Mouse (Mus musculus): ENCODE measurements around the gene Cenpe. TPM values are rescaled to one million over a fixed set of nuclear protein-coding genes. Genes with fewer than 3 reads are reported as not detected.
A peak's percentile ranks its signal among the peaks of the same experiment; 100 is the strongest.

Gene Cenpe
- total RNA-seq, 2 experiments from 2014 or later, result 2.8 to 5.6 TPM

DNA sequence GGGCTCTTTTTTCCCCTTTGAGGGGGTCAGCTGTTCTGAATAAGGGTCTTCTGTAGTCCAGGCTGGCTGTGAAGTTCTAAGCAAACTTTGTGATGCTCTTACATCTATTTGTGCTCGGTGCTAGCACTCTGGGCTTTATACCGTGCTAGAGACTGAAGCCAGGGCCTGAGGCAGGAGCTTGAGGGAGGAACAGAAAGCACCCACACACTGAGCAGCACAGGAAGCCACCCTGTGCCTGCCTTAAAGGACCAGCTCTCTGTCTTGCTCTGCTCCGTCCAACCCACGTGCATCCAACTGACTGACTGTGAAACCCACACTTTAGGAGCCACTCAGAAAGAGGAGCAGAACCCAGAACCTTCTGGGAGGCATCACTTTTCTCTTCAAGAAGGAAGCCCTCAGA is 67.8 kb downstream of the Cenpe start:
- intact Hi-C loops (cut with DNase I), result loop anchor here (2.0 kb wide), 1 partner anchor 451 kb away; no protein-coding TSS in a partner anchor
- DNase-seq, result no peak

DNA sequence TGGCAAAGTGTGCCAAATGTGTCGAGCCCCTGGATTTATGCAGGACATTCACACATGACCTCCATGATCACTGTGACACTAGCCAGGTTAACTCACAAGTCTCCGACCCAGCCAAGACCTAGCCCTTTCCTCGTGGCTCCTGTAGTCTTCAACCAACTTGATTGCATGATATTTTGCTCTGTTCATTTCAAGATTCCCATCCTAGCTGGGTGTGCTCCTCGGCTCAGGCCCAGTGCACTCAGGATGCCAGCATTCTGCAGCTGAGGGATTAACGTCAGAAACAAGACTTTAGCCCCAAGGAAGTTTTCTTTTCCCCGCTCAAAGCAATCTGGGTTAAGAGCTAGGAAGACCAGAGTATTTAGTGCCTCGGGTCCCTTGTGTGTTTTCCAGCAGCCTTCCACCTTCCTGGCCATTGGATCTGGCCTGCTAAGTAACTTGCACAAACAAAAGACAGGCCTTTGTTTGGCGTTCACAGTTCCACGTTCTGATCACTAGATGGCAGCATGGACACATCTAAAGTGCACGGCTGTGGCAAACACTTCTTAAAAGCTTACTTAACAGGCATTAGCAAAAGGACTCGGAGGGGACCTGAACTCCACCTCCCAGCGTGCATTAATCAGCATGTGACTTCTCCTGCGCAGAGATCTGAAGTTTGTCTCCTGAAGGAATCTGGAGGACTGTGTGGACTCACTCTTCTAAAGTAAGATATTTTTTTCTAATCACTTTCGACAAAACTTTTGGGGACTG is 68.5 kb downstream of the Cenpe start, which contains the start of gene Bdh2:
Gene Bdh2, plus strand, starts transcription at position 553 of the 747 bp plus-strand sequence.
- DNase-seq, result peak; percentile 65 to 82
- intact Hi-C loops (cut with DNase I), result loop anchor here (2.0 kb wide), 1 partner anchor 450 kb away; no protein-coding TSS in a partner anchor

DNA sequence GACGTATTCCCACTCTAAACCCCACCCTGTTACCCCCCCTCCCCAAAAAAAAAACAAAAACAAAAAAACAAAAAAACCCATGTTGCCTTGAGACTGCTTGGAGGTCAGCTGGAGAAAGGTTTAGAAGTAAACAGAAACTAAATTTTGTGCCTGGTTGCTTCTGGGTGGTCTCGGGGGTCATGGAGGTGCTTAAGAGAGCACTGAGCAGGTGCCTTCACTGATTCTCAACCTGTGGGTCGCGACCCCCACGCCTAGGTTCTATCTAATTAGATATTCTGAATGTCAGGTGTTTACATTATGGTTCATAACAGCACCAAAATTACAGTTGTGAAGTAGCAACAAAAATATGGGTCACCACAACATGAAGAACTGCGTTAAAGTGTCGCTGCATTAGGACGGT is 69.4 kb downstream of the Cenpe start:
- intact Hi-C loops (cut with DNase I), result loop anchor here (2.0 kb wide), 1 partner anchor 449 kb away; no protein-coding TSS in a partner anchor
- DNase-seq, result no peak

DNA sequence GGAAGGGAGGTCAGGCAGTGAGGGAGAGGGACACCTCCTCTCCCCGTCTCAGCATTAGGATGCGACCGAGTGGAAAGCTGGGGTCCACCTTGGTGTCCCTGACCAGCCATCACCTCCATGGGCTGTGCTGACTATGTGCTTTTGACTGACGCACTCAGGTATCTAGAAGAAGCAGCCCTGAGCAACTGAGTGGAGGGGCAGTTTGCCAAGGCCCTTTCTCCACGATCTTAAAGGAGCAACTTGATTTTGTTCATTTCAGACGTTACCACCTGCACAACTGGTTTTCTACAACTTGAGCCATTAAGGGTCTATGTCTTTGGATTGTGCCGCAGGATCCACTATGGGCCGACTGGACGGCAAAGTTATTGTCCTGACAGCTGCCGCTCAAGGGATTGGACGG is 72.9 kb downstream of the Cenpe start:
- DNase-seq, result no peak
- intact Hi-C loops (cut with DNase I), result no loop called here

DNA sequence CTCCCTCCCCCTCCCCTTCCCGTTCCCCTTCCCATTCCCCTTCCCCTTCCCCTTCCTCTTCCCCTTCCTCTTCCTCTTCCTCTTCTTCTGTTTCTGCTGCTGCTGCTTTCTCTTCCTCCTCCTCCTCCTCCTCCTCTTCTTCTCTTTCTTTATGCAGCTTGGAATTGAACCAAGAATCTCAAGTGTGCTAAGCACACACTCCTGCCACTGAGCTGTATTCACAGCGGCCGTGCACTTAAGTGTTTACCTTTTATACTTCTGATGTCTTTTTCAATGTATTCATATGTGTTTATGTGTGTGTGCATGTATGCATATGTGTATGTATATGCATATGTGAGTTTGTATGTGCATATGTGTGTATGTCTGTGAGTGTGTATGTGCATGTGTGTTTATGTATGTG is 73.5 kb downstream of the Cenpe start:
- intact Hi-C loops (cut with DNase I), result no loop called here
- no peak for DNase-seq

DNA sequence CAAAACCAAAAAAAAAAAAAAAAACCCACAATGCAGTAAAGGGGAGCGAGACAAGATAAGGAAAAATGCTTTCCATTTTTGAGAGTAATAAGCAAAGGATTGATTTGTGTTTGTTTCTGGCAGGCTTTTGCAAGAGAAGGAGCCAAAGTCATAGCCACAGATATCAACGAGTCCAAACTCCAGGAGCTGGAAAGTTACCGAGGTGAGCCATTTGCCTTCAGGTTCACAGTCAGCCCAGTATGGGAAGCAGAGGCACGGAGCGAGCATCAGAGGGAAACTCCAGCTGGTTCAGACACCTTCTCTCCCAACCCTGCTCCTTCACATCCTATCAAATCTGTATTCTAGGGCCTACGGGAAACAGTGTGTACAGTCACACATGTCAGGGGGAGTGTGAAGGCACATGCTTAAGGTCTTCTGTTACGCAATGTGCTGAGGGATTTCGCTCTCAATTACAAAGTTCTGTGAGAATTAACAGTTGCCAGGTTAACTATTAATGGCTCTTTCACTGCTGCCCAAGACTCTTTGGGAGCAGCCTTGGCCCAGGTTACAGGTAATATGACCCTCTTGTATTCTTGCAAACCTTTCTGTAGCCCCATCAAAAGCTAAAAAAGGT is 75.9 kb downstream of the Cenpe start:
- intact Hi-C loops (cut with DNase I), result no loop called here
- no peak for DNase-seq

DNA sequence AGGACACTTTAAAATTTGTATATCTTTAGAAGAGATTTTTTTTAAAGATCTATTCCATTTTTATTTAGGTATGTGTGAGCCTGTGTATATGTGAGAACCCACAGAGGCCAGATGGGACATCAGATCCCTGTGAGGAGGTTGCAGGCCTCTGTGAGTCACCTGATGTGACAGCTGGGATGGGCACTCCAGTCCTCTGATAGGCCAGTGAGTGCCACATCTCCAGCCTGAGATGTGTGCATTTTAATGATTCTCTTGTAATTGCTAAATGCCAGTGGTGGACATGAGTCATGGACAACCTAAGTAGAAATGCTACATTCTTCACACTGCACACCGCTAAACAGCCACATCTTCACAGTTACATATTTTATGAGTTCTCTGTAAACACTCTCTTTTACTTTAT is 76.8 kb downstream of the Cenpe start:
- no peak for DNase-seq
- intact Hi-C loops (cut with DNase I), result no loop called here

DNA sequence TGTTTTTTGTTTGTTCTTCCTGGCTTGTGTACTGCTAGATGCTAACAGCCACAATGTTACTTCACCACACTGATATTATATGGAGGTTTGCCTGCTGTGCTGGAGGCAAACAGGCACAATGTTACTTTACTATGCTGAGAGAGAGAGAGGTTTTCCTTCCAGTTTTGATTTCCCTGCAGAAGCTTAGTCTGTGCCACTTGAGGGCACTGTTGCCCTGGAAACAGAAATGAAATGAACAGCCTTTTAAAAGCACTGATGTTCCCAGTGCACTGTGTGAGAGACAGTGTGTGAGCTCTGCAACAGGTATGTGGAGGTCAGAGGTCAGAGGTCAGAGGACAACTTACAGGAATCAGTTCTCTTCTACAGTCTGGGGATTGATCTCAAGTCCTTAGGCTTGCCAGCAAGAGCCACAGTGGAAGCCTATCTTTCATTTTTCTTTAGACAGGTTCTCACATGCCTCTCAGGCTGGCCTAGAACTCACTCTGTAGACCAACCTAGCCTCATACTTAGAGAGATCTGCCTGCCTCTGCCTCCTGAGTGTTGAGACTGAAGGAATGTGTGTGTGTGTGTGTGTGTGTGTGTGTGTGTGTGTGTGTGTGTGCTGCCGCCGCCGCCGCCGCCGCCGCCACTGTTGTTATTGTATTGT is 78.0 kb downstream of the Cenpe start:
- peak; percentile 50 to 70 for DNase-seq
- intact Hi-C loops (cut with DNase I), result loop anchor here (5.0 kb wide), 1 partner anchor 112 kb away; no protein-coding TSS in a partner anchor

DNA sequence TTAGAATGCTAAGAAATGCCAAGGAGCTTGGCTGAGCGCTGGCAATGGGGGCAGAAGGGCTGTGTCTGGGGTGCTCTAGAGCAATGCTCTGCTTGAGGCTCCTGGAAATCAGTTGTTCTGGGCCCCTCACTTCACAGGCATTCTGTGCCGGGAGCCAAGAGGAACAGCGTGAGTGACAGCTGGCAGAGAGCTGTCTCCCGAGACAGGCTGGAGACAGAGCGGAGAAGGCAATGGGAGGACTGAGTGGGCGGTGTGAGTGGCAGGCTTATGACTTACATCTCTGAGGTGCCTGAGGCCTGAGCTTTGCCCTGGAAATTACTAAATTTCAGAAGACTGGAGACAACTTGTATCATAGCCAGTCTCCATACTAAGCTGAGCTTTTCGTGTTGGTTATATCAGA is 81.4 kb downstream of the Cenpe start:
- intact Hi-C loops (cut with DNase I), result loop anchor here (5.0 kb wide), 1 partner anchor 109 kb away; no protein-coding TSS in a partner anchor
- peak; percentile 22 to 23 for DNase-seq

DNA sequence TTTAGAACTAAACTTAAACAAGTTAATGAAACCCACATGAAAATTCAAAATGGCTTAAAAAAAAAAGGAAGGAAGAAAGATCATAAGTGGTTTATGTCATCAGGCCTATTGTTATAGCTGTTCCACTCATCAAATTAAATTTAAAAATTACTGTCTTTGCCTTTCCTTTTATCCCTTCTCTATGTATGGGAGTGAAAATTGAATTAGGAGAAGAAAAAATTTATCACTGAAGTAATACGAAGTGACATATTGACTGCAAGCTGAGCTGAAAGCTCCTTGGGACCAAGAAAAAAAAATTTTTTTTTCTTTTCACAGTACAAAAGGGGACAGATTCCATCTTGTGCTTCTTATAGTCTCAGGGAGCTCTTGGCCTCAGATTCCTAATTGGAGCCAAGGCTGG is 83.2 kb downstream of the Cenpe start:
- intact Hi-C loops (cut with DNase I), result no loop called here
- no peak for DNase-seq

DNA sequence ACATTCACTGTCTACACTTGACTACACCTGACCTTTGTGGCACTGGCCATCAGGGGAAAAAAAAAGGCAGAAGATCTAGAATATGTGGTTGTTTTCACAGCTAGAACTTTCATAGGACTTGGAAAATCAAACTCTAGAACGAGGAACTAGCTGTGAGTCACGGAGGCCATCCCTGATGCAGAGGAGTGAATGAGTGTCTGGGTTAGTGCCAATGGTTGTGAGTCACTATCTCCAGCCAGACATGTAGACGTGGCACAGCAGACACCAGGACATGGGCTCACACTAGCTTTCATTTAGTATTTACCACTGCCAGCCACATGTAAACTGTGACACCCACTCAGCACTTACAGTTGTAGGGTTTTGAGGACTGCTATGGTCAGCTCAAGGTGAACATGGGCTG is 86.2 kb downstream of the Cenpe start:
- intact Hi-C loops (cut with DNase I), result no loop called here
- DNase-seq, result peak in 1 of 2 experiments; percentile 15

DNA sequence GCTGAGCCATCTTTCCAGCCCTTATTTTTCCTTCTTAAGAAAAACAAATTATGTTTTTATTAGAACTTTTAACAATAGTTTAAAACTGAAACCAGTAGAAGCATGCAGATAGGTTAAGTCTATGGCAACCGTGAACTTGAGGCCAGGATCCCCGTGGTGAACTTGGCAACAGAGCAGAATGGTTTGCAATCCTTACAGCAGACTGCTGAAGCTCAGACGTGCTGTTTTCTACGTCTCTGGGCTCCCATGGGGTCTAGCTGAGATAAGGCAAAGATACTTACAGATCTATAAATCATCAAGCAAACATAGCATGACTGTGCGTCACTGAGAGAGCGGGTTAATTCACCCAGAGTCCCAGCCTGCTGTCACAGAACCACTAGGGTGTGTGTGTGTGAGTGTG is 87.7 kb downstream of the Cenpe start:
- DNase-seq, result no peak
- intact Hi-C loops (cut with DNase I), result no loop called here

DNA sequence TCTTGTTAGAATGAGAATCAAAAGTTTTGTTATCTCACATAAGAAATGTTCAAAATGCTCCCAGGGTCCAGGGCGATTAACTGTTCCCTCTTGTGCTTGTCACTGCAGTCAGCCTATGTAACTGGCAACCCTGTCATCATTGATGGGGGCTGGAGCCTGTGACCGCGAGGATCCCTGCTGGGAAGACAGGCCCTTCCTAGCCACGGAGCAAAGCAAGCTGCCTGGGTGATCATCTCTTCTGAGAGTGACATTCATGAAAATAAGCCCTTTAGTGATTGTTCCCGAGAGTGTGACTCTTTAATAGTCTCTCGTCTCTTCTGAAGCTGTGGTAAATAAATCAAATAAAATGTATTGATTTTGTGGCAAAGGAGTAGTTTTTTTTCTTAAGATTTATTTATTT is 91.7 kb downstream of the Cenpe start:
- intact Hi-C loops (cut with DNase I), result no loop called here
- no peak for DNase-seq

DNA sequence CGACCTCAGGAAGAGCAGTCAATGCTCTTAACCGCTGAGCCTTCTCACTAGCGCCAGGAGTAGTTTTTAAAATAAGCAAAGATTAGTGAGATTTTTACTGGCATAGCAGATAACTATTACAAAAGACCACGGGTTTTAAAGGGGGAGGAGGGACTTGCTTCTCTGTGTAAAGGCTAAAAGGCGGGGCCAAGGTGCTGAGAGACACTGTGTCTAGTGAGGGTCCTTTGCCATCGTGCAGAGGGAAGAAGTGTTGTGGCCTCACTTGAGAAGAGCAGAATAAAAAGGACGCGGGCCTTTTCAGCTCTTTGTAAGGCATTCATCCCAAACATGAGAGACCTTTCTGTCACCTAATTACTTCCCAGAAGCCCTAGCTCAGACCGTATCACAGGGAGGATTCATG is 92.2 kb downstream of the Cenpe start:
- intact Hi-C loops (cut with DNase I), result no loop called here
- no peak for DNase-seq

DNA sequence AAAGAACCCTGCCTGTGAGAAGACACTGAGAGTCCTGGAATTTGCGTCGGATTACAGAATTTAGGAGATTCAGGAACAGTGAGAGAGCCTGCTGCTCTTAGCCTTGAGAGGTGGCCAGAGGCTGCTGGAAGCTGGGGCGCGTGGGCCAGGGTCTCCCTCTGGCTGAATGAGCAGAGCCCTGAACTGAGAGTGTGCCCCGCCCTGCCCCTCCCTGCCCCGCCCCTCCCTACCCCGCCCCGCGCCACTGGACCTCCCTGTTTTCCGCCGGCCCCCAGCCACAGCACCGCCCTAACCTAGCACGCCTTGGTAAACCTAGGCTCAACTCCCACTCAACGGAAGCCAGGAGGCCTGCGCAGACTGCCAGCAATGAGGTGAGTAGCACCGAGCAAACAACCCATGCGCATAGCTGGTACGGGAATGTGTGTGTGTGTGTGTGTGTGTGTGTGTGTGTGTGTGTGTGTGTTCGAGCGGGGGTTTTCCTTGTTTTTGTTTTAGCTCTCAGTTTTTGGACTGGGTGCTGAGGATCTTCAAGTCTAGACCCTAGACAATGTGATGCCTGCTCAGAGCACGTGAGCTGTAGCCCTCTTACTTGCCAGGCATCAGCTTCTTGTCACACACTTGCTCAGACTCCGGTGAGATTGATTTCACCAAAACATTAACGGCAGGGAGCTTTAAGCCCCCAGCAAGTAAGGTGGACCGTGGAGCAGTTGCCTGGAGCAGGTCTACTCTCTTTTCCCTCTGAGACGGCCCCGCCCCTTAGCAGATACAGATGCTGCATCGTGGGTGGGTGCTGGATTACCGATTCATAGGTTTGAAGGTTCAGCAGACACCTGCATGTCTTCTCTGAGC is 95.3 kb downstream of the Cenpe start, which contains the start of gene Slc9b2:
Gene Slc9b2, plus strand, starts transcription at position 290 of the 849 bp plus-strand sequence.
- intact Hi-C loops (cut with DNase I), result no loop called here
- peak; percentile 12 to 21 for DNase-seq

DNA sequence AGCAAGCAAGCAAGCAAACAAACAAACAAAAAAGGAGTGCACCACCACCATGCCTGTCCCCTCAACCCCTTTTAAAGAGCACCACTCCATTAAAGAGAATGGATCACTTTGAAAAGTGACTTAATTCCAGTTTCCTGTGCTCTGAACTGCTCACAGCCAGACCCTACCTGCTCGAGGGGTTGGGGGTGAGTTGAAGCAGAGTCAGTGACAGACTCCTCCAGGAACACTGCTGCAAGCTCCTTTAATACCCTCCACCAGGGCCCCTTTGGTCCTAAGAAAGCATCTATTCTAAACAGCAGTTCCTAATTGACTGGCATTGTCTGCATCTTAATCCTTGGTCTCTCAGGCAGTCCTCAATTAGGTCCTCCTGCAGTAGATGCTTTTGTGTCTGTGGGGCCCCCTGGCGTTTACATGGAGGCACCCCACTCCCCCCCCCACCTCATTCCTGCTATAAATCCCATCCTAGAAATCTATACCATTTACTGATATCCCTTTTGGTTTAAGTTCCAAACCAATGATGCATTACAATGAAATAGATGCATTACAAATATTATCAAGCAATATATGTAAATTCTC is 100.7 kb downstream of the Cenpe start:
- no peak for DNase-seq
- intact Hi-C loops (cut with DNase I), result no loop called here

DNA sequence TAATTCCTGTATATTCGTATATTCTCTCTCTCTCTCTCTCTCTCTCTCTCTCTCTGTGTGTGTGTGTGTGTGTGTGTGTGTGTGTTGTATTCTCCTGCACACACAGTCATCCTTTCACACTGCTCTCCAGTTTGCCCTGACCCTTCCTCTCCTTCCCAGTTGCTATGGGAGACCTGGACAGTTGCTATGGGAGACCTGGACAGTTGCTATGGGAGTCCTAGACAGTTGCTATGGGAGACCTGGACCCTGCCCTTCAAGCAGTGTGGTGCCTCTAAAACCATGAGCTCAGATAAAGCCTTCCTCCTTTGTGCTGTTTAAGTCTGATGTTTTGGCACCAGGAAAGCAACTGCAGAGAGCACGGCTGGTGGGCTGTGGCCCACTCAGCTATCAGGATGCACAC is 101.4 kb downstream of the Cenpe start:
- DNase-seq, result no peak
- intact Hi-C loops (cut with DNase I), result no loop called here

DNA sequence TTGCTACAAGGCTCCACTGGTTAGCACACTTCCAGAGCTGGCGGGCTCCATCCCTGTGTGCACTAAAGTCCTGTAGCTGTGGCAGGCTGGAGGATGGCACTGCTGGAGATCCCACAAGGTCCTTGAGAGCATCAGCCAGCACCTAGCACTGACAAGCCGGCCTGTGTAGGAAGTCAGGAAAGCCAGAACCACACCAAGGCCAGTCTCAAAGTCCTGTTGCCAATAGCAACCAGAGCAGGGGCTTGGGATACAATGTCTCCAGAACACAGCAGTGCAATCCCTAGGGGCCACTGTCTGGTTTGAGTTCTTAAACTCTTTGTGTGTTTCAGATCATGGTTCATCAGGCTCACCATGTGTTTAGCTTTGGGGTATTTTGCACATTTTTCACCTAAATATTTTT is 102.5 kb downstream of the Cenpe start:
- intact Hi-C loops (cut with DNase I), result no loop called here
- no peak for DNase-seq

DNA sequence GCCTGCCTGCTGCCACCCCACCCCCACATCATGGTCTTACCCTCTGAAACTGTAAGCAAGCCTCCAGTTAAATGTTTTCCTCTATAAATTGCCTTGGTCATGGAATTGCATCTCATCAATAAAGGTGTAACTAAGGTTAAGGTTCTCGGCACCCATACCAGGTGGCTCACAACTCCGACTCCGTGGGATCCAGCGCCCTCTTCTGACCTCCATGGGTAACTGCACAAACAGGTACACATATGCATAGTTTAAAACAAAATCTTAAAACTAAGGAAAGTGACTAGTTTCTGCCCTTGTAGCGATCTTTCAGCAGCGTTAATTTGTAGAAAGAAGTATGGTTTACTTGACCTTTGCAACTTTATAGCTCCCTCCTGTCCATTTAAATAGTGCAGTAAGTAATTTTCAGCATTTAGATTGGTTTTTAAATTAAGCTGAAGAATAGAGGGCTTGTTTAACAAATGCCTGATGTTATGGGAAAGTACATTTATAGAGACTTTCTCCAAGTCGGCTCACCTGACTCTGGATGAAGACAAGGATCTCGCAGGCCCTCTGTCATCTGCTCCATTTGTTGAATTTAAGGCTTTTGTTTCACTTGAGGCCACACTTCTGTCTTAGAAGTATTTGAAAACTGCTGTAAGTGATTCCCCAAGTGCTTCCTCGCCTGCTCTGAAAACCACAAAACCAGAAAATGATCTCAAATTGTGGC is 103.5 kb downstream of the Cenpe start:
- intact Hi-C loops (cut with DNase I), result no loop called here
- DNase-seq, result no peak
